Mouse (Mus musculus) kidney, embryonic 15.5 days (tissue): Measurements from ENCODE around the gene F3. TPM values are rescaled to one million over a fixed set of nuclear protein-coding genes. Genes with fewer than 3 reads are reported as not detected.

ENCODE experiments used
- polyA plus RNA-seq: library from polyadenylated mRNA; unstranded; fragments of >200 nt; fragmentation: Nextera tagmentation; extraction: Ambion mirVana; gene quantifications from 2 replicates; pipeline ENCODE4 v1.2.1, GENCODE M21; 2015

F3 gene
- polyA plus RNA-seq, 1 experiment from 2014 or later, result 16.7 TPM

Other genes with a start within 250 kb of the F3 start
- 7.2 and 10.1 TPM in 2 replicates for gene Slc44a3, start 191.1 kb upstream of the F3 start, polyA plus RNA-seq
- gene 4930432M17Rik, start 52.8 kb upstream of the F3 start, polyA plus RNA-seq, result not detected in 2 replicates
- gene Abcd3, start 91.8 kb downstream of the F3 start, polyA plus RNA-seq, result 65.3 and 67.2 TPM in 2 replicates
- 43.3 and 47.9 TPM in 2 replicates for gene Arhgap29, start 229.0 kb downstream of the F3 start, polyA plus RNA-seq